Mouse (Mus musculus) bone marrow, adult 2 months (tissue): ENCODE results near the gene Cdnf.

Source experiments
- CTCF ChIP-seq: fragments of 200-500 bp; IDR thresholded peaks from 2 replicates; pipeline ENCODE4 v1.5.1; 2011; ENCODE audit warnings: low read length, control low read depth; ENCODE audit not compliant: control insufficient read depth, insufficient read depth
- POLR2A ChIP-seq: fragments of 200-500 bp; IDR thresholded peaks from 2 replicates; pipeline ENCODE4 v1.6.1; 2011; ENCODE audit warnings: low read depth, mild to moderate bottlenecking, control low read depth, low read length, borderline replicate concordance; ENCODE audit not compliant: control insufficient read depth

GRCm38 (mm10) chr2:3541307-3542079 lies 28.7 kb downstream of the Cdnf start:
- TF ChIP-seq CTCF (no peak), POLR2A (no peak)
